Mouse (Mus musculus) frontal cortex, postnatal 14 days (tissue): ENCODE results near the gene Gm20772.
"Not testable (repeated sequence)": the region's sequence is repeated elsewhere in the genome, so short reads cannot be mapped to it uniquely, and the experiment has no call there.

Experiments used
- DNase-seq, 2 experiments: peaks; one replicate each; pipeline ENCODE4 v3.0.0; 2022; ENCODE audit warnings: low spot score in 2 of 2

Gene Gm20772

GRCm38 (mm10) chrY:17874441-17874840 lies at the start of gene Gm20772, which contains the start of gene Gm20831:
Gm20772 (plus strand) TSS chrY:17874741.
Gm20831 (plus strand) TSS chrY:17874741.
- not testable (repeated sequence) for DNase-seq

GRCm38 (mm10) chrY:17846166-17846565 lies 28.4 kb upstream of the Gm20772 start, which contains the start of gene Gm21904:
Gm21904 (minus strand) TSS chrY:17846266.
- DNase-seq = not testable (repeated sequence)
